Mouse (Mus musculus) G1E (cell line): ENCODE data around the gene Mdc1.

Experiments
- CTCF ChIP-seq: IDR thresholded peaks from 2 replicates; pipeline ENCODE4 v1.5.1; 2012; ENCODE audit warnings: low read depth, low read length, inconsistent platforms, mixed read lengths
- GATA1 ChIP-seq: IDR thresholded peaks from 2 replicates; pipeline ENCODE4 v1.6.1; 2012; ENCODE audit warnings: borderline replicate concordance, low read length, inconsistent platforms, mixed read lengths
- GATA2 ChIP-seq: IDR thresholded peaks from 2 replicates; pipeline ENCODE4 v1.6.1; 2012; ENCODE audit warnings: low read depth, low read length, inconsistent platforms, borderline replicate concordance
- POLR2AphosphoS5 ChIP-seq: IDR thresholded peaks from 2 replicates; pipeline ENCODE4 v1.6.1; 2012; ENCODE audit warnings: low read depth, low read length, inconsistent platforms; ENCODE audit not compliant: insufficient replicate concordance
- TAL1 ChIP-seq: conservative IDR thresholded peaks from 2 replicates; pipeline ENCODE4 v1.6.1; 2012; ENCODE audit warnings: low read depth, low read length, inconsistent platforms, mixed read lengths

DNA sequence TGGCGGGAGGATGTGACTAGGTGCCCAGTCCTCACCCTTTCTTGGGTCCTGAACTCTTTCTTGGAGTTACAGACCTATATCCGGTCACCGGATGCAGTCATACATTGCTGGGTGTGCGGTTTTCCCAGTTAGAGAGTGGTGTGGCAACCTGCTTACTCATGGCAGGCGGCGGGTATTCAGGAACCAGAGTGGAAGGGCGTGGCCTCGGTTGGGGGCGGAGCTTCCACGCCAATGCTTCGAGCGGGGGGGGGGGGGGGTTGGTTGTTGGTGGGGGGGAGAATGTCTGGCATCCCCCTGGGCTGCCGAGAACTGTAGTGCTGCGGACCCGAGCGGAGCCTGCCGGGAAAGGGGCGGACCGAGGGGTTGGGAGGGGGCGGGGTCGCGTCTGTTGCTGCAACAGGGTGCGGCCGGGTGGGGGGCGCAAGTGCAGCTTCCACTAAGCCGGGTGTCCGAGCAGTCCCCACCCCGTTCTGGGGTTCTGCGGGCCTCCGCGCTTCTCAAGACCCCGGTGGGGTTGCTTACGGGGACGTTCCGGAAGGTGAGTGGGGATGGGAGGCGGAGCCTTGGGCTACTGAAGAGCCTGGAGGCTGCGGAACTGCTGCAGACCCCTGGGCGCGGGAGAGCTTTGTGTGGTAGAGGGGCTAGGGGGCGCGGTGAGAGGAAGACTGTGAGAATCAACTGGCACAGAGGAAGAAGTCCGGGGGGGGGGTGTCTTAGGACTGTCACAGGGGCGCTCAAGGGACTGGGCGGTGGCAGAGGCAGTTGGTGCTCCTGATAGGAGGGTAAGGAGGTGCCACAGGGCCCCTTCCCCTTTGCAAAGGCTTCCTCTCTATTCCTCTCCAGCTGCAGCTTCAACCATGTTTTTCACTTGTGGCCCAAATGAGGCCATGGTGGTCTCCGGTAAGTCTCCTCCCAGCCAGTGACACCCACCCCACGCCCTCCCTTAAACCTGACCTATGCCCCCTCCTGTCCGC, 18.1 kb upstream of the Mdc1 start, which contains the start of gene Flot1:
- no peak for TF ChIP-seq CTCF
- TF ChIP-seq GATA1 = no peak
- no peak for TF ChIP-seq POLR2AphosphoS5
- TF ChIP-seq TAL1 = no peak
- no peak for TF ChIP-seq GATA2
